Mouse (Mus musculus): ENCODE results near the gene Zfp781.
"Not testable (repeated sequence)": the region's sequence is repeated elsewhere in the genome, so short reads cannot be mapped to it uniquely, and the experiment has no call there.

Zfp781 gene

DNA sequence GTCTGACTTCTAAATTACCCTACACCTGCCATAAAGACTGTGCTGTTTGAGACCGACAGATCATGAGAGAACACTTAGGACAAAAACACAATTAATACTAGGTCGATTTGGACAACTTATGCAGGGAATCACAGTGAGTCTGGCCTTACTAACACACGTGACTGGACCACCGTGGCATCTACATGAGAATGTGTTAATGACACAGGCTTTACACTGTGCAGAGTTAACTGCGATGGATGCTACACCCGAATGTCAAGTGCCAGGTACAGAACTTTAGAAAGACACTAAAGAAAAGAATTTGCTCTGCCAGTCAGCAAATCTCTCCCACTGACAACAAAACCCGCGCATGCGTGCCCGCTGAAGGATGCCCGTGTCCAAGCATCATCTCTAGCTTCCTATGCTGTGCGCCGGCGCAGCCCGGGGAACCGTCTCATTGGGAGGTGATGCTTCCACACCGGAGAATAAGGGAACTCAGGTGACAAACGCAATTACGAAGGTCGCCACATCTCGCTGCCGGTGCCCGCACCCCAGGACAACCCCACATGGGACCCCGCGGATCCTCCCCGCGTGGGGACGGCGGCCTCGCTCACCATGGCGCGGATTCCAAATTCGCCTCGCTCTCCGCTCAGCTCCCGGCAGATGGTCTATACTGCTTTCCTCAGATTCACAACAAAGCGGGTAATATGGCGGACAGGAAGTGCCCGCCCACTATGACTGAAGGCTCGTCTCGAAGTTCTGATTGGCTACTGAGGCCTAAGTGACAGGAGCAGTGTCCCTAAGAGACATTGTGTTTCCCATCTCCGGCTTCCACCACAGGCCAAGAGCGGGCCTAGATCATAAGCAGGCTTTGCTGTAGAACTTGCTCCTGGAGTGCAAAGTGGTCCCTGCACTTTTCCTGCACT lies at the start of gene Zfp781:
Gene Zfp781, minus strand, starts transcription at position 639 of the 902 bp plus-strand sequence.
- DNase-seq (ENCODE audit: low read depth, low spot score), result not testable (repeated sequence)

DNA sequence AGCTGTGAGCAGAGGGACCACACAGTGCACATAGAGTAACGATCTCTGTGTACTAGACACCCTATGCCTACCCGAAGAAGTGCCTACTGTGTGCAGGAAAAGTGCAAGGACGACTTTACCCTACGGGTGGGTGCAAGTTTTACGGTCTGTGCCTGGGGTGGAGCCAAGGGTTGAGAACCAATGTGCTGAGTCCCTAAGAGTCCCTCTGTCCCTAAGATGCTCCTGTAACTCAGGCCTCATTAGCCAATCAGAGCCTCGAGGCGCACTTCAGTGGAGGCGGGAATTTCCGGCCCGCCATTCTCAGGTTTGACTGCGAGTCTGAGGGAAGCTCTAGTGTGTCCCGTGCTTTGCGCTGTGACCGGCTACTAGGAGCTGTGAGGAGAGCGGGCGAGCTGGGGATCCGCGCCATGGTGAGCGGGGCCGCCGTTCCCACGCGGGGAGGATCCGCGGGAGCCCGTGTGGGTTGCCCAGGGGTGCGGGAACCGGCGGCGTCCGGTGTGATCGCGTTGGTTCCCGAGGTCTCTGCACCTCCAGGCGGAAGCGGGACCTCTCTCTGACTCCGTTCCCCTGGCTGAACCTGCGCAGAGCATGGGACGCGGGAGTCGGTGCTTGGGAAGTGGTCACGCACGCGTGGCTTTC lies 48.2 kb upstream of the Zfp781 start:
- DNase-seq (ENCODE audit: low read depth, low spot score), result not testable (repeated sequence)

DNA sequence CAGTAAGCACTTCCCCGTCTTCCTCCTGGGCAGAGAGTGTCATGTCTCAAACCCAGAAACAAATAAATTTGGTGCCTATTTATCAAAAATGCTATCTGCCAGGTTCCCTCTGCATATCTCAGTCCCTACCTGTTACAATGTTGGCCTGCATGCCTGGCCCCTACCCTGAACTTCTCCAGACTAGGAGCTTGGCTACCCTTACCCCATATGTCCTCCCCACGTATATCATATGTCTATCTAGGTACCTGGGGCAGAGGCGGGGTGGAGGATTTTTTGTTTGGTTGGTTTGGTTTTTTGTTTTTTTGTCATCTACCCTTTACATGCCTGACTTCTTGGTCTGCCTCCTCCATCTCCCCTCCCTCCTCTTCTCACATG lies 451 bp upstream of the Zfp781 start:
- DNase-seq (ENCODE audit: low read depth, low spot score), result not testable (repeated sequence)

DNA sequence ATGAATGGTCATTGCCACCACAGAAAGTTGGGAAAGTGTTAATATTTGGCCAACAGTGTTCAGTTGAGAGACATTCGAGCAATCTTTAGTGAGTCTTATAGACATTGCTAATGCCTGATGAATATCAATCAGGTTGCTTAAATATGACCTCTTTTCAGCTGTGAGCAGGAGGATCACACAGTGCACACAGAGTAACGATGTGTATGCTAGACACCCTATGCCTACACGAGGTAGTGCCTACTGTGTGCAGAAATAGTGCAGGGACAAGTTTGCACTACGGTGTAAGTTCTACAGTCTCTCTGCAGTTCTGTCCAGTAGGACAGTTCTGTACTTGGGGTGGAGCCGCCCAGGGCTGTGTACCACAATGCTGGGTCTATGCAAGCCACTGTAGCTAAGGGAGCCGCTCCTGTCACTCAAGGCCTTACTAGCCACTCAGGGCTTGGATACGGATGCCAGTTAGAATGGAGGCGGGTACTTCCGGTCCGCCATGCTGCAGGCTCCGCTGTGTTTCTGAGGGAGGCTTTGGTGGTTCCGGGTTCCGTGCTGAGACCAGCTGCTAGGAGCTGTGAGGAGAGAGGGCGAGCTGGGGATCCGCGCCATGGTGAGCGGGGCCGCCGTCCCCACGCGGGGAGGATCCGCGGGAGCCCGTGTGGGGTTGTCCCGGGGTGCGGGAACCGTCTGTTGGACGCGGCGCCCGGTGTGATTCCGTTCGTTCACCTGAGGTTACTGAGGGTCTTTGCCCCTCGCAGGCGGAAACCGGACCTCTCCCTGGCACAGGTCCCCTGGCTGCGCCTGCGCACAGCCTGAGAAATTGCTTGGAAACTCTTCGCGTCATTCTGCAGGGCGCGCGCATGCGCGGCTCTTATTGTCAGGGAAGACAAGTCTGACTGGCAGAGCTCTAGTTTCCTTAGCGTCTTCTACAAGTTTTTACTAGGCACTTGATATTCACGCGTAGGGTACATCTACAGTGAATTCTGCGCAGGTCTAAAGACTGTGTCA lies 66.6 kb downstream of the Zfp781 start, which contains the start of gene Gm32687:
Gene Gm32687, plus strand, starts transcription at position 526 of the 999 bp plus-strand sequence.
- not testable (repeated sequence) for DNase-seq (ENCODE audit: low read depth, low spot score)
